Mouse (Mus musculus) left cerebral cortex, adult 9 months (tissue): ENCODE measurements around the gene Zfp58.
"Not testable (repeated sequence)": the region's sequence is repeated elsewhere in the genome, so short reads cannot be mapped to it uniquely, and the experiment has no call there.

Experiments
- DNase-seq, 2 experiments: peaks; one replicate each; pipeline ENCODE4 v3.0.0; 2022; ENCODE audit warnings: low spot score in 2 of 2

The Zfp58 gene

GRCm38 (mm10) chr13:67500084-67500719, at the start of gene Zfp58:
Gene Zfp58 (minus strand): TSS chr13:67500555.
- peak; percentile 76 to 92 for DNase-seq

GRCm38 (mm10) chr13:67545941-67546340, 45.6 kb upstream of the Zfp58 start:
- no peak for DNase-seq

GRCm38 (mm10) chr13:67527049-67527730, 26.8 kb upstream of the Zfp58 start:
- no peak for DNase-seq

- DNase-seq = peak; percentile 87 to 93
These were observed 25.5 kb upstream of the Zfp58 start, which contains the start of the genes Gm26965 and Zfp87 for GRCm38 (mm10) chr13:67525753-67526410. Gene Gm26965 (minus strand): TSS chr13:67526151. Gene Zfp87 (minus strand): TSS chr13:67526177.

- DNase-seq = no peak
These were observed 553 bp upstream of the Zfp58 start for GRCm38 (mm10) chr13:67500908-67501307.

GRCm38 (mm10) chr13:67495631-67496030, 4.7 kb downstream of the Zfp58 start:
- DNase-seq = no peak

- no peak for DNase-seq
These were observed 15.9 kb downstream of the Zfp58 start for GRCm38 (mm10) chr13:67484424-67484811.

GRCm38 (mm10) chr13:67483625-67484423, 16.5 kb downstream of the Zfp58 start, which contains the start of gene Zfp874b:
Gene Zfp874b (minus strand): TSS chr13:67484258.
- DNase-seq = peak; percentile 70 to 93

GRCm38 (mm10) chr13:67481528-67481927, 18.8 kb downstream of the Zfp58 start:
- no peak for DNase-seq

- no peak for DNase-seq
These were observed 31.1 kb downstream of the Zfp58 start for GRCm38 (mm10) chr13:67469274-67469673.

- not testable (repeated sequence) for DNase-seq
These were observed 36.7 kb downstream of the Zfp58 start for GRCm38 (mm10) chr13:67463506-67464185.

GRCm38 (mm10) chr13:67452021-67452309, 48.4 kb downstream of the Zfp58 start:
- DNase-seq = no peak

- peak; percentile 80 to 95 for DNase-seq
These were observed 49.0 kb downstream of the Zfp58 start, which contains the start of gene Zfp874a for GRCm38 (mm10) chr13:67451172-67452020. Gene Zfp874a (minus strand): TSS chr13:67451624.
